Mouse (Mus musculus) lung, postnatal 0 days (tissue): Measurements from ENCODE around the gene Hes3. TPM values are rescaled to one million over a fixed set of nuclear protein-coding genes. Genes with fewer than 3 reads are reported as not detected.
A peak's percentile ranks its signal among the peaks of the same experiment; 100 is the strongest.

Experiments
- ATAC-seq: fragments of 200-750 bp; cut with Nextera tagmentation; 2 replicates; pipeline ENCODE4 v1.8.0; 2017; ENCODE audit warnings: moderate library complexity
- DNase-seq: peaks from one replicate; pipeline ENCODE4 v3.0.0-alpha.2; 2016; ENCODE audit warnings: low spot score
- H3K27ac ChIP-seq: fragments of 300-500 bp; sonication (generic); 2 replicates; pipeline ENCODE4 v1.5.1; 2014; ENCODE audit warnings: antibody characterized with exemption, mild to moderate bottlenecking, low read length, mixed read lengths
- H3K27me3 ChIP-seq: fragments of 300-500 bp; sonication (generic); replicated peaks from 2 replicates; pipeline ENCODE4 v1.6.1; 2014; ENCODE audit warnings: low read length, mixed read lengths; ENCODE audit not compliant: insufficient read depth
- H3K36me3 ChIP-seq: fragments of 300-500 bp; sonication (generic); 2 replicates; pipeline ENCODE4 v1.6.1; 2014; ENCODE audit warnings: low read length, mixed read lengths; ENCODE audit not compliant: insufficient read depth
- H3K4me1 ChIP-seq: fragments of 300-500 bp; sonication (generic); 2 replicates; pipeline ENCODE4 v1.6.1; 2014; ENCODE audit warnings: antibody characterized with exemption, low read depth, low read length, mixed read lengths; ENCODE audit not compliant: insufficient read depth
- H3K4me2 ChIP-seq: fragments of 300-500 bp; sonication (generic); replicated peaks from 2 replicates; pipeline ENCODE4 v1.6.1; 2014; ENCODE audit warnings: low read depth, mild to moderate bottlenecking, low read length, moderate library complexity, mixed read lengths
- H3K4me3 ChIP-seq: fragments of 300-500 bp; sonication (generic); 2 replicates; pipeline ENCODE4 v1.5.1; 2014; ENCODE audit warnings: low read depth, low read length
- H3K9ac ChIP-seq: fragments of 300-500 bp; sonication (generic); replicated peaks from 2 replicates; pipeline ENCODE4 v1.6.1; 2014; ENCODE audit warnings: low read depth, mild to moderate bottlenecking
- H3K9me3 ChIP-seq: fragments of 300-500 bp; sonication (generic); 2 replicates; pipeline ENCODE4 v1.6.1; 2016; ENCODE audit warnings: low read length, mixed read lengths
- CTCF ChIP-seq: IDR thresholded peaks from 2 replicates; pipeline ENCODE4 v1.5.1; 2016; ENCODE audit warnings: antibody characterized with exemption, mild to moderate bottlenecking
- EP300 ChIP-seq: IDR thresholded peaks from 2 replicates; pipeline ENCODE4 v1.6.1; 2016; ENCODE audit warnings: antibody characterized with exemption, mild to moderate bottlenecking, control low read depth
- WGBS: fragments of 180-500 bp; shearing (Covaris S2); extraction: QIAGEN DNeasy Blood & Tissue Kit; methylation state at CpG from one replicate; pipeline ENCODE4 v1.1.7; 2014; 5-methylcytosine and 5-hydroxymethylcytosine counted together
- polyA plus RNA-seq: library from polyadenylated mRNA; unstranded; fragments of >200 nt; fragmentation: Nextera tagmentation; extraction: Ambion mirVana; gene quantifications from 2 replicates; pipeline ENCODE4 v1.2.1, GENCODE M21; 2015

The Hes3 gene
- not detected in 2 replicates for polyA plus RNA-seq

DNA sequence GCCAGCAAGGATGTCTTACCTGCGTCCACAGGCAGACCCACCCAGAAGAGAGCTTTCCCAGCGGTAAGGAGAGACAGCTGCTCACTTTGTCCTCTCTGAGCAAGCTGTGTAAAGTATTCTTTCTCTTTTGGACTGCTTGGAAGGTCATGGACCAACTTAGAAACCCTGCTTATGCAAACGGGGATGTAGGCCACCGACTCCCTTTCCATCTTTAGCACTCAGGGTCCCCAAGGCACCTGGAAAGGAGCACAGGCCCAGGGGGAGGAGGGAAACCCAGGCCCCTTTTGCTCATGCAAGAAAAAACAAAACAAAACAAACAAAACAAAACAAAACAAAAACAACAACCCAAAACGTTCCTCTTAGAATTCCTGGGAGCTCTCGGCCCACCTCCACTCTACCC is at the start of gene Hes3:
TSS of gene Hes3 (minus strand) at position 101 of the 400 bp plus-strand sequence.
- 29% methylated on average over 6 of the region's 6 CpGs for WGBS
- Histone ChIP-seq H3K4me3 (no peak within 1 kb of the TSS), H3K4me1 (no peaks in the 10 kb centered on the region)

DNA sequence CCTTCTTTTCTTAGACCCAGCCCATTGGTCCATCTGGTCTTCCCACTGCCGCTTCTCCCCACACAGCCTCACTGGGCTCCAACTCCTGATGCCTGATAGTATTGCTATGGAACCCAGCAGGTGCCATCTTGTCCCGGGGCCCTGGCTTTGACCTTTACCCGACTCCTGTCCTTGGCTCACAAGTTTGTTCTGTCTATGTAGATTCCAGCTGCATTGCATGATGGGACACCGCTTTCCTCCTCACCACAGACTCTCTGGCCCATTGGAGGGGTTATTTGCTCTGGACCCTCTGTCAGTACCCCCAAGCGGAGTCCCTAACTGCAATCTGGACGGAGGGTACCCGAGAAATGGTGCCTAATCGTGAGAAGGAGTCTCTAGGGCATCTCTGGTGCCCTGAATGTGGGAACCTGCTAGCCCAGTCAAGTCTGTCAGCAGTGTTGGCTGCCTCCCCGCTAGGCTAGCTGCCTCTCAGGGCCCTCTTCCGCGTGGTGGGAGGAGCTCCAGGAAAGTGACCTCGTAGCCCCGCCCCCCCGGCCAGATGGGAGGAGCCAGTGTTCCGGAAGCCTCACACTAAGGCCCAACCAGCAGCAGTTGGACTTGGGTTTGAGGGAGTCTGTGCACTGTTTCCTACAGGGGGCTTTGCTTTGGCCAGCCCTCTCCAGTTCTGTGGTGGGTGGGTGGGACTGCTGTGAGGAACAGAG is 49.3 kb upstream of the Hes3 start:
- Histone ChIP-seq H3K9ac (no peak overlapping the region), H3K27me3 (peaks cover 35% of the 10 kb centered on the region), H3K9me3 (no peaks in the 10 kb centered on the region), H3K36me3 (no peaks in the 10 kb centered on the region), H3K4me3 (no peak overlapping the region), H3K4me2 (no peak overlapping the region), H3K4me1 (no peaks in the 10 kb centered on the region), H3K27ac (no peak overlapping the region)
- ATAC-seq (no peak), DNase-seq (no peak)
- no peak for TF ChIP-seq CTCF
- no peak for TF ChIP-seq EP300
- WGBS = 39% methylated on average over 15 of the region's 15 CpGs

More for the DNA sequence above, at the start of gene Hes3:
- no peak for DNase-seq
- Histone ChIP-seq H3K27me3 (peaks cover 61% of the 10 kb centered on the region), H3K27ac (no peak within 1 kb of the TSS), H3K9ac (no peak within 1 kb of the TSS), H3K4me2 (no peak within 1 kb of the TSS), H3K9me3 (no peaks in the 10 kb centered on the region), H3K36me3 (no peaks in the 10 kb centered on the region)
- TF ChIP-seq CTCF (no peak), EP300 (no peak)
- ATAC-seq = no peak

DNA sequence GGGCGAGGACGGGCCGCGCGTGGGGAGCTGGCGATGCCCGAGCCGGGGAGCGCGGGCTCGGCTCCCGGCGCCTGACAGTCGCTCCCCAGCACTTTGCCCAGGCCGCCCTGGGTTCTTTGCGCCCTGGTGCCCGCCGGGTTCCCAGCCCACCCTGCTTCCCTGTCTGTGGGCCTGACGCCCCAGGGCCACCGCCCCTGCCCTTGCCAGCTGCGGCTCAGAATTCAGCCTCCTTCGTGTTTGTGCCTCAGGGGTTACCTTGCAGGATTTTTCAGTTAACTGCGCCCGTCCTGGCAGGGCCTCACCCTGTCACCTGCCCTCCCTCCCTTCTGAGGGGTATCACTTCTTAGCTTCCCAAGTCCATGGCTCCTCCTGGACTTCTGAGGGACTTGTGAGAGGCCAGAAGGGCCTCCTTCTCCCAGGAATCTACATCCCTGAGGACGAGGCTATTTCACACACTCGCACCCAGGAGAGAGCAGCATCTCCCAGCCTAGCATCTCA is 47.9 kb upstream of the Hes3 start:
- DNase-seq (no peak), ATAC-seq (0 out of 2 replicates have a peak, but pooled peaks have one; percentile 17)
- 3% methylated on average over 10 of the region's 26 CpGs for WGBS
- peaks cover 35% of the 10 kb centered on the region for H3K27me3 ChIP-seq
- no peak for TF ChIP-seq EP300
- no peak for TF ChIP-seq CTCF
- H3K4me1 ChIP-seq = no peaks in the 10 kb centered on the region
- H3K4me3 ChIP-seq = peak overlapping the region; percentile 42
- H3K36me3 ChIP-seq = no peaks in the 10 kb centered on the region
- H3K4me2 ChIP-seq = peak overlapping the region; percentile 78
- no peak overlapping the region for H3K9ac ChIP-seq
- no peaks in the 10 kb centered on the region for H3K9me3 ChIP-seq
- H3K27ac ChIP-seq = no peak overlapping the region

DNA sequence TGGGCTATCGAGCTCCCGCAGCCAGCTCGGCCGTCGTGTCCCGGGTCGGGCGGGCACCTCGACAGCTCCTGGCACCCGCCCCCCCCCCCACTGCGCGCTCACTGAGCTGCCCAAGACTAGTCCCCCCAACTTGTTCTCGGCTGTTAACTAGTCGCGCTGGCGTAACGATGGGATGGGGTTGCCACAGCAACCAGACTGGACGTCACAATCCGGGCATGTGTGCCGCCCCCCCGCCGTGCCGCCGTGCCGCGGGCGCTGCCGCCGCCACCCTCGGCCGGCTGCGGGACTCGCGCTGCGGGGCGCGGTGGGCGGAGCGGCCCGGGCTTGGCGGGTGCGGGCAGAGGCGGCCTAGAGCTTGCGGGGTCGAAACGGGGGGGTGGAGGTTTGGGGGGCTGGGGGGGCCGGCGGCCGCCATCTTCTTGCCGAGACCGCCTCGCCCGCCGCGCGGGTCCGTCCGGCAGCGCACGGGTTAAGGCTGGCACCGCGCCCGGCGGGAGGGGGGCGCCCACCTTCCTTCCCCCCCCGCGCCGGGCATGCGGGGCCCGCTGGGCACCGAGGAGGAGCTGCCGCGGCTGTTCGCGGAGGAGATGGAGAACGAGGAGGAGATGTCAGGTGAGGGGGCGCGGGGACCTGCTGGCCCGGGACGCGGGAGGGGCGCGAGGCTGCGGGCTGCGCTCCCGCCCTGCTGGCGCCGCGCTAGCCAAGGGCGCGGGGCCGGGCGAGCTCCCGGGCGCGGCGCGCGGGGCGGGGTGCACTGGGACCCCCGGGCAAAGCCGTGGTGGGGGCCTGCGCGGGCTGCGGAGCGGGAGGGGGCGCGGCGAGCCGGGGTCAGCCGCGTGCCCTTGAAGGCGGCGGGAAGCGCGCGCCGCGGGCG is 47.2 kb upstream of the Hes3 start, which contains the start of gene Chd5:
TSS of gene Chd5 (plus strand) at position 233 of the 874 bp plus-strand sequence.
- ATAC-seq = no peak
- no peak for TF ChIP-seq CTCF
- TF ChIP-seq EP300 = no peak
- no peaks in the 10 kb centered on the region for H3K4me1 ChIP-seq
- H3K4me2 ChIP-seq = peak within 1 kb of the TSS; percentile 78
- no peaks in the 10 kb centered on the region for H3K9me3 ChIP-seq
- no peak within 1 kb of the TSS for H3K9ac ChIP-seq
- DNase-seq = no peak
- under 1% methylated on average over 67 of the region's 120 CpGs for WGBS
- no peaks in the 10 kb centered on the region for H3K36me3 ChIP-seq
- peak within 1 kb of the TSS; percentile 42 for H3K4me3 ChIP-seq
- peaks cover 35% of the 10 kb centered on the region for H3K27me3 ChIP-seq
- no peak within 1 kb of the TSS for H3K27ac ChIP-seq

DNA sequence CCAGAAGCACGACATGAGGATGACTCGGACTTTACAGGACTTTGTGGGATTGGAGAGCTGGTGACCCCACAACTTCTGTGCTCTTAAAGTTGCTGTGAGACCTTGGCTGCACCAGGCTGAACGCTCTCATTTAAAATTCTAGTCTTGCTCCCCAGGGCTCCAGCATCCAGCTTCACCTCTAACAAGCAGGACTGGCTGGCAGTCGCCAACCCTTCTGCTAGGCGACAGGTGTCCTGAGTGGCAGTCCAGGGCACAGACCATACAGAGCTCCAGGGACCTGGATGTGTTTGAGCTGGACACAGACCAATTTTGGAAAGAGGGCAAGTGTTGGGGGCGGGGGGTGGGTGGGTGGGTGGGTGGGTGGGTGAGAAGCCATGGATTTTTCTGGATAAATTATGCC is 46.3 kb upstream of the Hes3 start:
- Histone ChIP-seq H3K27me3 (peaks cover 35% of the 10 kb centered on the region), H3K27ac (no peak overlapping the region), H3K4me2 (no peak overlapping the region), H3K4me1 (no peaks in the 10 kb centered on the region), H3K9ac (no peak overlapping the region), H3K9me3 (no peaks in the 10 kb centered on the region), H3K36me3 (no peaks in the 10 kb centered on the region), H3K4me3 (no peak overlapping the region)
- 22% methylated on average over 6 of the region's 6 CpGs for WGBS
- DNase-seq (no peak), ATAC-seq (no peak)
- TF ChIP-seq EP300 = no peak
- TF ChIP-seq CTCF = no peak

DNA sequence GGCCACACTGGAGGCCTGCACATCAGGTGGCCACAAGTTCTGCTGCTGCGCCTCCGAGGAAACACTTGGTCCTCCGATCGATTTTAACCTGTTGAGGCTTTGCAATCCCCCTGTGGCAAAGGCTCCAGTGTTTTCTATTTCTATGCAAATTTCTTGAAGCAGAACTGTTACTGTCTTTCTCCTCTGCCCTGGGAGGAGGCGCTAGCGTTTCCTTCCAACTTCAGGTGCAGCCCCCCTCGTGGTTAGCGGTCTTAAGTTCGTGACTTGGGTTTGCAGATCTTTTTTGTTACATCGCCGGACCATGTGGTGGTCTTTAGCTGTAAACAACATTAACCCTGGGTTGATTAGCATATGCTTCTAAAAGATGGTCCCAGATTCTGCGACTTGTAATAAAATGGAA is 42.1 kb upstream of the Hes3 start:
- Histone ChIP-seq H3K4me3 (no peak overlapping the region), H3K9me3 (no peaks in the 10 kb centered on the region), H3K27me3 (peaks cover 12% of the 10 kb centered on the region; the same call in 1 of the 2 replicates), H3K9ac (no peak overlapping the region), H3K4me2 (no peak overlapping the region), H3K36me3 (peaks cover 11% of the 10 kb centered on the region), H3K27ac (no peak overlapping the region), H3K4me1 (no peaks in the 10 kb centered on the region)
- TF ChIP-seq EP300 = no peak
- TF ChIP-seq CTCF = no peak
- 94% methylated on average over 12 of the region's 12 CpGs for WGBS
- ATAC-seq = no peak
- DNase-seq = no peak
